Mouse (Mus musculus) embryo, embryonic 11 days (tissue): ENCODE measurements around the gene Gm26920.
"Not testable (repeated sequence)": the region's sequence is repeated elsewhere in the genome, so short reads cannot be mapped to it uniquely, and the experiment has no call there.

Source experiments
- DNase-seq: peaks from one replicate; pipeline ENCODE4 v3.0.0-alpha.2; 2015

Gm26920 gene

DNA sequence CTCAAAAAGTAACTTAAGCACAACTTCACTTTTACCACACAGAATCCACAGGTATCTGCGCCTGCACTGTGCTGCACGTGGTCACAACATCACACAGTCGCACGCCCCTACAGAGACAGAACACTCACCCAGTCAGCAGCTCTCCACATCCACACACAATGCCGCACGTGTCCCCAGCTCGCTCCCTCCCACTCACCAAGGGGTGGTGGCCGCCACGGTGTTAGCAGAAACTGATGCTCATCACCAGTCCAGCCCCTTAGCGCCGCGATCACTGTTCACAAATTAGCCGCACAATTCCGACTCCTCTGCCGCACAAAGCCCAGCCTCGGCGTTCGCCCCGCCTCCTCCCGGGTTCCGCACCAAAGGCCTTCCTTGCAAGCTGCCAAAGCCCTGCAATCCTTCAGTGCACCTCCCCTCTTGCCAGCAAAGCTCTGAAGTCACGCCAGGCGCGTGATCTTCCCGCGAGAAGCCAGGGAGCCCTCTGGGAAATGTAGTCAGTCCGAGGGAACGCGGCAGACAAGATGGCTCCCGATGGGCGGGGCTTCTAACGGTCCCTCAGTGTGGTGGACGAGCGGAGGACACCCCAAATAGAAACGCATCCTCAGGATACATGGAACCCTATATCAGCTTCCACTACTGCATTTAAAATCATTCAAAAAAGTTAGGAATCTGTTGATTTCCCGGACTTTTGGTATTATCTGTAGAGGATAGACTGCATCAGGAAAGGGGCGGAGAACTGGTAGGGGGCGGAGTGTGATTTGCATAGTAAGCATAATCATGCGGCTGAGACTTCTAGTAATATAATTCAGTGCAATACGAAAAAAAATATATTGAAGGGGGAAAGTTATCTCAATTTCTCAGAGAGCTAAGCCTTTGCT, at the start of gene Gm26920, which contains the start of gene Zfp566:
TSS of gene Gm26920 (minus strand) at position 319 of the 878 bp plus-strand sequence.
TSS of gene Zfp566 (minus strand) at position 436 of the 878 bp plus-strand sequence.
- peak; percentile 99 for DNase-seq

DNA sequence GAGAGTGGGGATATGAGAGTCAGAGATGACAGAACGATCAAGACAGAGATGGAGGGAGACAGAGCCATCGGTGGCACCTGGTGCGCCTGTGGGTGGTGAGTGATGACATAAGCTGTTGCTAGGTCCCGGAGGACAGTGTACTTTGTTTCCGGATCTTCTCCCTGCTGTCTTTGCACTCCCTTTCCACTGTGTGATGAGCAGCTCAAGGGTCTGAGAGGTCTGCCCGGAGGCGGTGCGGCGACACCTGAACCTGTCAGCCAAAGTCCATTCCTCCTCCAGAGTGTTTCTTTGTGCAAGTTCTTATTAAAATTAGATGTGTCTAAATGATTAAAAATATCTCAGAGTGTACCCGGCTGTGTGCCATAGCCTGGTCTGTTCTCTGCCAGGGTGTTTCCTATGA, 46.6 kb upstream of the Gm26920 start:
- DNase-seq: no peak

DNA sequence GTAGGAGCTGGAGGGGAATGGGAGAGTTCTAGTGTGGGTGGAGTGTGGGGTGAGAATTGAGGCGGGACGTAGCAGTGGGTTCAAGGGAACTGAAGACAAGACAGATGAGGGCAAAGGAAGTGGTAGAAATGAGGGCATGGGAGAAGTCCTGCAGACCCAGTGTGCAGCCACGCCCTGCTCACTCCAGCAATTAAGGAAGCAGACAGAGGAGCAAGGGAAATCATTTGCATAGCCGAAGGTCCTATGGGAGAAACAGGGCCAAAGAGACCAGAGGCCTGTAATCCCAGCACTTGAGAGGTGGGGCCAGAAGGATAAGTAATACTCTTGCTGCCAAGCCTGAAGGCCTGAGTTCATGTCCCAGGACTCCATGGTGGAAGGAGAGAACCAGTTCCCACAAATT, 42.2 kb upstream of the Gm26920 start:
- no peak for DNase-seq

DNA sequence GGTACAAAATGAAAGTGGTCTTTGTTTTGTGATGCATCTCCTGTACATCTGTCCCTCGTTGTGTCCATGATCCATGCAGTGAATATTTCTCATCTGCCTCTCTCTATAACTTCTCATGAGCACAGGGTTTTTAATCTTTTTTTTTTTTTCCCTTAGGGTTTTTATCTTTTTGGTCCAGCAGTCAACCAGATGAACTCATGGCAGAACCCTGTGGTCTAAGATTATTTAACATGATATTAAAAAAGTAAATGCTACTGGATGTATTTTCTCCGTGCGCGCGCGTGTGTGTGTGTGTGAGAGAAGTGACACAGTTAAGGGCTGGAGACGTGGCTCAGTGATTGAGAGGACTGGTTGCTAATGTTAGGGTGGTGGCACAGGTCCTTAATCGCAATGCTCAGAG, 39.7 kb upstream of the Gm26920 start:
- DNase-seq: no peak

DNA sequence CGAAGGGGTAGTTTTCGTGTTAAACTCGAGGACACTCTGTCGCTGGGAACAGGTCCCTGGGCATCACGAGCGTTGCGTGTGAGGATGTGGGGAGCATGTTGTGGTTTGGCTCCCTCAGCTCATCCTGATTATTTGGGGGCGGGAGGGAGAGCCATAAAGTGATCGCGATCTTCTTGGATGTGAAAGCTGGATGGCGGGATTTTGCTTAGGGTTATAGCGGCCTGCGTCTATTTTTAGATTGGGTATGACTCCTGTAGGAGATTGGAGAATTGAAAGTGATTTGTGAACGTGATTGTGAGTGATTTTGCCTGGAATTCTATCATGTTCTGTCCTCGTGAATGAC, 31.9 kb upstream of the Gm26920 start:
- peak; percentile 50 for DNase-seq

DNA sequence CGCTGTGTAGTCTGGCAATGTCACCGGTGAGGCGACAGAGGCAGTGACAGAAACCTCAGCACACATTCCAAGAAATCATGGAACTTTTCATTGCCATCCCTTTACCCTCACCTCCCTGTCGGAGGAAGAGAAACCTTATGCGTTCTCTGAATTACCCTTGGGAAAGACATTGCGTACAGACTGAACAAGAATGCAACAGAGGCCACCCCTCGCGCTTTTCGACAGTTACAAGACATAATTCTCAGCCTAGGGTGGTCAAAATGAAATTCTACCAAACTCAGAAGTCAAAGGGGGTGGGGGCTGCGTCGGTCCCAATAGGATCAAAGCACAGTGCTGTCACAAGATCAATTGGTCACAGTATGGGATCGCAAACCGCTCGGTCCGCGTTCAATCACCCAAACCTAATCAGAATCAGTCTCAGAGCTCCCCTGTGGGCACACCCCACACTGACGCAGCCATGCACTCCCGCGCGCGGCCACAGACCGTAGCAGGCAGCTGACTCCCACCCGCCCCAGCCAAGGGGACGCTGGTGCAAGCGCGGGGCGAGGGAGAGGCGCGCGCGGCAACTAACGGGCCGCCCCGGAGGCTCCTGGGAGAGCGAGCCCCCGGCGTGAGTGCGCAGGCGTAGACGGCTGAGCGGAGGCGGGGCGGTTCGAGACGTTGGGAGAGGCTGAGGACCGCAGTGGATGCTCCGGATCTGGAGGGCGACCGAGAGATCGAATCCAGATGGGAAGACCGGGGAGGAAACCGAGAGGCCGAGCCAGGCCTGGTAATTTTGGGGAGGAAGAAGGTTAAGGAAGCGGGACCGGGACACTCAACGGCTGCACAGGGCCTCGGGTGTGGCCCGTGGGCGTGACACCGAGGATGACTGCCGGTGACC, 31.3 kb upstream of the Gm26920 start, which contains the start of gene Zfp382:
TSS of gene Zfp382 (plus strand) at position 635 of the 880 bp plus-strand sequence.
- DNase-seq: peak; percentile 96

DNA sequence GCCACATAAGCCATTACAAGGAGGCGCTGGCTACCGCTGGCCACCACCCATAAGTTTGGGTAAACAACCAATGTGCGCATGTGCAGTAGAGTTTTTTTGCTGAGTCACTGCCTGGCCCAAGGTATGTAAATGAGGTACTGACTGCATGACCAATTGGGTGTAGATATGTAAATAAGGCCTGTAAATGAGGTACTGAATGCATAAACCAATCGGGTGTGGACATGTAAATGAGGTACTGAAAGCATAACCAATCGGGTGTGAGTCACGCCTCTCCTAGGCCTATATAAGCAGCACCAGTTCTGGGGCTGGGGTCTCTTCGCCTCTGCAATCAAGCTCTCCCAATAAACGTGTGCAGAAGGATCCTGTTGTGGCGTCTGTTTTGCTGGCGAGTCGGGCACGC, 27.7 kb upstream of the Gm26920 start:
- not testable (repeated sequence) for DNase-seq

DNA sequence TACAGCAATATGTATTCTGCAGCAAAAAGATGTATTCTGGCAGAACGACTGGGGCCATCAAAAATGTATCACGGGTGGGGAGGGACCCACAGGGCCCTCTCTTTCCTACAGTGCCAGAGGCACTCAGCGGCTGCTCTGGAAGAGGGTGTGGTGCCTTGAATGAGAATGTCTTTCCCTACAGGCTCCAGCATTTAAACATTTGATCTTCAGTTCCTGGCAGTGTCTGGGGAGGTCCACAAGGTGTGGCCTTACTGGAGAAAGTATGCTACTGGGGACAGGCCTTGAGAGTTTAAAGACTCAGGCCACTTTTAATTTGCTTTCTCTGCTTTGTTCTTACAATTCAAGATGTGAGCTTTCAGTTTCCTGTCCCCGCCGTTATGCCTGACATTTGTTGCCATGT, 25.9 kb upstream of the Gm26920 start:
- no peak for DNase-seq

DNA sequence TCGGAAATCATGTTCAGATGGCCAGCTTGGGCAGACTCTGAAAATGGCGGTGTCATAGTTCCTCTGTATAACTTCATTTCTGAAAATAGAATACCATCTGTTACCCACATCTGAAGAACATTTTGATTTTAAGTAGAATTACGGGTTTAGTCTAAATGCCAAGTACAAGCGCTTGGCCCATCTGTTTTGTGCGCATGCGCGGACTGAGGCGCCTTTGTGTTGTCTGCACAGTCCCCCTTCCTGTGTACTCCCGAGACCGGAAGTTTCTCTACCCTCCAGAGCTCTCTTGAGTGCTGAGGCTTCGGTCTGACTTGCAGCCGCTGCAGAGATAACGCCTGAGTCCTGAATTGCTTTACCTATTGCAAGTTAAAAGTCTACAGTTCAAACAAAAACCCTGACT, 9.1 kb upstream of the Gm26920 start:
- DNase-seq: no peak

DNA sequence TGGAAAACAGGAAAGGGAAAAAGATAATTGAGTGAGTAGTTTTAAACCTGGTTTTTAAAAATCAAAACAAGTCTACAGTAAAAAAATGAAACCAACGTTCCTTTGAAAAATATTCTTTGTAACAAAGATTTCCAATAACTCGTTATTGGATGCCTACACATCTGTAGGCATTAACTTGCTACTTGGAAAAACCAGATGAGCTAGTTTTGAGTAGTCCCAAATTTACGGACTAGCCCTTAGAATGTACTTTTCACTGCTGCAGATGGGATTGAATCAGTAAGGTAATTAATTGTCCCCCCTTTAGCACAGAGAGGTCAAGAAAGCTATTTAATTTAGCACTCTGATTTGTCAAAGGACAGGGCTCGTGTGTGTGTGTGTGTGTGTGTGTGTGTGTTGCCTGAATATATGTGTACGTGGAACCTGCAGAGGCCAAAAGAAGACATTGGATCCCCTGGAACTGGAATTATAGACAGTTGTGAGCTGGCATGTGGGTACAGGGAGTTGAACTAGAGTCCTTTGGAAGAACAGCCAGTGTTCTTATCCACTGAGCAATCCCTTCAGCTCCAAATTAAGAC, 5.4 kb upstream of the Gm26920 start:
- peak; percentile 21 for DNase-seq

DNA sequence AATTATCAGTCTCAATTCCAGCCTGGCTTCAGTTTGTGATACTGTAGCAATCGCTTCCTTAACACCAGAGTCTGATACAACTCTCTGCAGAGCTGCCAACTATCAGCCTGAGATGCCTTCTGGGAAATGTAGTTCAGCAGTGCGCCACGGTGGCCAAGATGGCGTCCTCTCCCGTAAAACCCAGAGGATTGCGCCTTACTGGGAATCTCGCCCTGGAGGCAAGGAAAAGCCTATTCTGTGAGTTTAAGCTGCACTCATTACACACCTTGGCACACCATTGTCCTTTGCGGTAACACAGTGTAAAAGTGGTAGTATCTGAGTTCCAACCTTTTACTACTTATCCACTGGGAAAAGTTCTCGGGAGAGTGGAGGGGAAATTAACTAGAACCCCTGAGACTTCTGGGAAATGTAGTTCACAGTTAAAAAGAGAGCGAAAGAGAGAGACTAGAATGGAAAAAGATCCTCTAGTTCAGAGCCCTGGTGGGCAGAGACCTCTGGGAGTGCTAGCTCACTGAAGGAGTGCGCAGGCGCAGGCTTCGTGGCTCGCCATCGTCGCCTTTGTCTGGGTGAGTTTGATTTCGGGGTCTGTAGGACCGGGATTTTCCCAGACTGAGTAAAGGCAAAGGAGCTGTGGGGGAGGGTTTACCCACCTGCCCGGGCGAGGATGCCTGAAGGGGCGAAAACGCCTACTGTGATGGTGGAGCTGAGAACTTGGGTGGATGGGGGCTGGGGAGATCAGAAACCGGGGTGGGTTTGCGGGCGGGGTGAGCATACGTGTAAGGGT, 4.6 kb upstream of the Gm26920 start, which contains the start of gene Zfp260:
TSS of gene Zfp260 (plus strand) at position 132 of the 784 bp plus-strand sequence.
- peak; percentile 97 for DNase-seq

DNA sequence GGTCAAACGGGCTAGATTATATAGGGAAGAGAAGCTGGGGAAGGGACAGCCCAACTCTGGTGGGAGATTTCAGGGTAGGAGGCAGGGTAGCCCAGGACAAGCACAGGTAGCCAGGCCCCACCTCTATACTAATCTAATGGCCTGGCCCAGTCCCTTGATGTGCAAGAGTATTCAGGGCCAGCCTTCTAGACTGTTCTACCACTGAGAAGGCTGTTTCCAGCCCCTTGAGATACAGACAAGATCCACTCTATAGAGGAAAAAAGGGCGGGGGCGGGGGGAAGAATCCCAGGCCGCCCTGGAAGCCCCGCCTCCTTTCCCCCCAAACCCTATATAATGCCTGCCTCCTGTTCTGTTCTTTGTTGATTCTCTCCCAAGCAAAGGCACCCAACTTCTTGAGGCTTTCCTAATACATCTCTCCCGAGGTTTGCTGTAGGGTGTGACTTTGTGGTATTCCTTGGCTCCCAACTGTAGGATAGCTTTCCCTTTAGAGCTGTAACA, 3.8 kb upstream of the Gm26920 start:
- DNase-seq: no peak

DNA sequence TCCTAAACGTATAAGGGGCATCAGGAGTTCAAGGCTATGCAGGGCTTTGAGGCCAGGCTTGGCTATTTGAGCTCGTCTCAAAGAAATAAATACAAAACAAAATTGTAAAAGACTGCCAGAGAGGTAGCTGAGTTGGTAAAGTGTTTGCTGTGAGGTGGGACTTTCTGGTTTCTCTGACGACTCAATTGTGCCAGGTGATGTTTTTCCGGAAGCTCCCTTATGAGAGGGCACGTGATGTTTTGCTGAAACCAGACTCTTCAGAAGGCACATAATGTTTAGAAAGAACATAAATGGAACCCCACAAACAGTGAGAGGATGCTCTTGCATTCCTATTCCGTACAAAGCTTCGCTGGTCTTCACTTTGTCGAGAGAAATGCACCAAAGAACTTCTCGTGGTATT, 2.5 kb upstream of the Gm26920 start:
- DNase-seq: no peak

DNA sequence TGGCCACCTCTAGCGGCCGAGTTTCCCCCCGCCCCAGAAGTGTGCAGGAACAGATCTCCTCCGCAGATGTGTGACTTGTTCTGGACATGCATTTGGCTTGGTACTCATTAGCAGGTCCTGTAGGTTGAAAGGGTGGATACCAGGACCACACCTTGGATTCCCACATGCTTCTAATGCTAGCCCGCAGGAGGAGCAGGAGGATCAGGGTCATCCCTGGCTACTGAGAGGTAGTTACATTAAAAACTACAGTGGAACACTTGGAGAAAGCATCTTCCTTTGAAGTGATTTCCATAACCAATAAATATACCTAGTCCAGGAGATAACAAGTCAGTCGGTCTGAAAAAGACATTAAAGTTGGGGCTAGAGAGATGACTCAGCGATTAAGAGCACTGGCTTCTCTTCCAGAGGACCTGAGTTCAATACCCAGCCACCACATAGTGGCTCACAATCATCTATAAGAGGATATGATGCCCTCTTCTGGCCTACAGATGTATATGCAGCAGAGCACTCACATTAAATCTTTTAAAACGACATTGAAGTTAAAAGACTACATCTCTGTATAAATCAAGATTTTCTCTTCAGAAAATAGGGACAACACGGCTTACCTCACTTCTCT, 868 bp upstream of the Gm26920 start:
- DNase-seq: peak; percentile 72

DNA sequence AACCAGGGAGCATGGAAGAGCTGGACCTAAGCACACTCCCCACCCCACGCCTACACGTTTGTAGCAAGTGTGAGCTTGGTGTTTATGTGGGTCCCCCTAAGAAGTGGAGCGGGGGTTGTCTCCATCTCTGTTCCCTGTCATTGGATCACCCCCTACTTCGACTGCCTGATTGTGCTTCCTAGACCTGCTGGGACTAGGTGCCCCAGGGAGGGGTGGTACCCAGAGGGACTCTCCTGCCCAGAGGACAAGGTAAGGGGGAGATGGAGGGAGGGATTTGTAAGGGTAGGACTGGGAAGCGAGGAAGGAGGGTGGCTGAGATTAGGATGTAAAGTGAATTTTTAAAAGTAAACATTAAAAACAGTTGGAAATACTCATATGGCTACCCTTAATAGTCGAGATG, 805 bp downstream of the Gm26920 start:
- no peak for DNase-seq

DNA sequence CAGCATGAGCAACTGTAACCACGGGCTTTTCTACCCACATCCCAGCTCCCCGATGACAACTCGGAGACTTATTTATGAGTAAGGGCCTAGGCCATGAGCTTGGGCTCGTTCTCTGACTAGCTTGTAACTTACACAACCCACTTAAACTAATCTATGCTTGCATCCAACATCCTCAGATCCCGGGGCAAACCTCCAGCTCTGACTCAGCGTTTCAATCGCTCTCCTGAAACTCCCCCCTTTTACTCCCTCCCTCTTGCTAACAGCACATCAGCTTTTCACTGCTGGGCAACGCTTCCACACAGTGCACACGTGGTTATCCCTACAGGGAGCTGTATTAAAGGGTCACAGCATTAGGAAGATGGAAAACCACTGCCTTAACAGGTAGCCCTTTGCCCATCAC, 3.7 kb downstream of the Gm26920 start:
- DNase-seq: no peak

DNA sequence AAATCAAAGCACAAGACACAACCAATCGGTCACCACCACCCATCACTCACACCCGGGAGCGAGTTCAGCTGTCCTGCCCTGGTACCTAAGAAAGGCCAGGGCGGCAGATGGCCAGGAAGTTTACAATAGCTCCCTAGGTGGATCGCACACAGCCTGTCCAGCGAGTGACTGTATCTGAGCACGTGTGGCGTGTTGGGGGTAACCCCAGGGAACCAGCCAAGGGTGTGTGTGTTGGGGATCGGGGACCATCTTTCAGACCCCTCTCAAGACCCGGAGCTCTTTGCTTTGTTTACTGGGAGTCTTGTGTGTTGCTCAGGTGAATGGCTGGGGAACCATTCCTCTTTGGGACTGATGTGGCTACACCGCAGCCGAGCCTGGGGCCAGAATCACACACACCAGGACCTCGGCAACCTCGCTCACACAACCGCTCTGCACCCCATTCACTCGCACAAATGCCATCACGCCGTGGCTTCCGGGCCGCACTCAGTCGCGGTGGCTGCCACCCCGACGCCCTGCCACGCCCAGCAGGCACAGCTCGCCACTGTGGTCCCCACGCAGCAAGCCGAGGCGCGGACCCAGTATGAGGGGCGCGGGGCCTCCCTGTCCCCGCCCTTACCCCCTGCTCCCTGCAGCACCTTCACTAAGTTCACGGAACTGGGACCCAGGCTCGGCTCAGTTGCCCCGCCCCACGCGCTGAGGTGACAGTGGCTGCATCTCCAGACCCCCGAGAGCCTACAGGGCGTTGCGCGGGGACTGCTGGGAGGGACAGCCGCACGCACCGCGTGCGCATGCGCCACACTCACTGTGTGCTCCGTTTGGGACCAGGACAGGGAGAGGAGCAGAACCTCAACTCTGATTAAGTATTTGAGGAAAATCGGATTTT, 17.8 kb downstream of the Gm26920 start, which contains the start of gene Zfp82:
TSS of gene Zfp82 (minus strand) at position 755 of the 883 bp plus-strand sequence.
- DNase-seq: peak; percentile 93

DNA sequence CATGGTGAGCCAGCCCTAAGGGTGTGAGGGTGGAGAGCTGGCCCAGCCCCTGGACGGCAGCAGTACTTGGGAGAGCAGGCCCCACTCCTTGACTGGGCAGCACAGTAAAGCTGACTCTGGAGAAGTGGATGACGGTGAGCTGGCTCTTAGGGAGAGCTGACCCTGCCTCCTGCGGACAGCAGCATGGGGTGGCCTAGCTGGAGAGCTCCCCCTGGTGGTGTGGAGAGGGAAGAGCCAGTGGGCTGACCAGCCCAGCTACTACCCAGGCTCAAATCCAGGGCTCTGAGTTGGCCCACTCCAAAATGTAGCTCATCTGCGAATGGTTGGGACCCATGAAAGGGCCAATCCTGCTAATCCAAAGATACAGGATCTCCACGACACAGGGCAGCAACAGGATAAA, 25.6 kb downstream of the Gm26920 start:
- no peak for DNase-seq

DNA sequence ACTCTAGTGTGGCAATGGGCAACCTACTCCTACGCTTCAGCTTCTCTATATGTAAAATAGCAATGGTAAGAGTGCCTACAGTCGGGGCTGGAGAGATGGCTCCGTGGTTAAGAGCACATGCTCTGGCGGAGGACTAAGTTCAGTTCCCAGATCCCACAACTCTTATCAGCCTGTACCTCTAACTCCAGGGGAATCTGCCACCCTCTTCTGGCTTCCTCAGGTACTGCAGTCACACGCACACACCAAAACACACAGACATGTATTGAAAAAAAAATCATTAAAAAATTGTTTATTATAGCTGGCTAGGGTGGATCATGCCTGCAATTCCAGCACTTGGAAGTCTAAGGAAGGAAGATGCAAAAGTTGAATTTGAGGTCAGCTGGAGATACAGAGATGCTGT, 27.7 kb downstream of the Gm26920 start:
- DNase-seq: peak; percentile 12

DNA sequence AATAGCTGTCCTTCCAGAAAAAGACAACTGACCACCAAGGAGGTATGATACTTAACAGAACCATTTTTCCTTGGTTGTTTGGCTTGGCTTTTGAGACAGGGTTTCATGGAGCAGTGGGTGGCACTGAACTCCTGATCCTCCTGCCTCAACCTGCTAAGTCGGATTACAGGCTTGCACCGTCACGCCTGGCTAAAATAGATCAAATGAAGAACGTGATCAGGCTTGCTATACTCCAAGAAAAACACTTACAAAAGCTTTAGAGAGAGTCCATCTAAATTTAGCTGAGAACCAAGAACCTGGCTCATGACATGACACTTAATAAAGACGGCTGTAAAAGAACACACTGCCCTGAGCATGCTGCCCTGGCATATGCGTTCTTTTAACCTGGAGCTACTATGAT, 29.9 kb downstream of the Gm26920 start:
- DNase-seq: no peak

DNA sequence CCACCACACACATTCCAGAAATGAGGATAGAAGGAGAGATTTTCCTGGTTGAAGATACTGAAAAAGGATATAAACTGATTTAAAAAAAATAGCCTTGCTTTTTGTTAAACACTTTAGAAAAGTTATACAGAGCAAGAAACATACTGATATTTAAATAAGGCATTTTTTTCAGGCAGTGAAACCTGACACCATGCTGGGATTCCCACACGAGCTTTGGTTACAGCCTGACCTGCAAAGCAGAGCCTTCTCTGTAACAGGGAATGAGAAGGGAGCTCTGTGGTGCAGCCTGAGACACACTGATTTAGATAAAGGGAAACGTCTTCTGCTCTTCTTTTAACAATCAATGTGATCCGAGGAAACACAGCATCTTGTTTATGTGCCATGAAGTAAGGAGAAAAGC, 36.6 kb downstream of the Gm26920 start:
- peak; percentile 45 for DNase-seq
